Mouse (Mus musculus) natural killer cell, adult 2 months (primary cell): ENCODE data around the gene Syt1.

Source experiments
- DNase-seq, 2 experiments: peaks; one replicate each; pipeline ENCODE4 v3.0.0; 2022; ENCODE audit warnings: low spot score in 2 of 2

Syt1 gene

GRCm38 (mm10) chr10:108524306-108525029 is 486.3 kb downstream of the Syt1 start:
- DNase-seq, result no peak

GRCm38 (mm10) chr10:108519156-108519555 is 491.6 kb downstream of the Syt1 start:
- DNase-seq, result no peak

GRCm38 (mm10) chr10:108517076-108517475 is 493.7 kb downstream of the Syt1 start:
- no peak for DNase-seq

- DNase-seq, result no peak
These were observed 496.1 kb downstream of the Syt1 start for GRCm38 (mm10) chr10:108514671-108515070.

- no peak for DNase-seq
These were observed 501.2 kb downstream of the Syt1 start for GRCm38 (mm10) chr10:108509579-108509978.

GRCm38 (mm10) chr10:108506917-108507316 is 503.9 kb downstream of the Syt1 start:
- DNase-seq, result no peak

GRCm38 (mm10) chr10:108504925-108505324 is 505.9 kb downstream of the Syt1 start:
- no peak for DNase-seq

GRCm38 (mm10) chr10:108504128-108504870 is 506.5 kb downstream of the Syt1 start:
- no peak for DNase-seq

- DNase-seq, result no peak
These were observed 520.6 kb downstream of the Syt1 start for GRCm38 (mm10) chr10:108490231-108490630.

GRCm38 (mm10) chr10:108483991-108484390 is 526.8 kb downstream of the Syt1 start:
- no peak for DNase-seq

- DNase-seq, result no peak
These were observed 530.5 kb downstream of the Syt1 start for GRCm38 (mm10) chr10:108480146-108480850.

GRCm38 (mm10) chr10:108470319-108470955 is 540.3 kb downstream of the Syt1 start:
- no peak for DNase-seq

GRCm38 (mm10) chr10:108466539-108466938 is 544.2 kb downstream of the Syt1 start:
- no peak for DNase-seq

- DNase-seq, result no peak
These were observed 548.9 kb downstream of the Syt1 start for GRCm38 (mm10) chr10:108461862-108462261.

- no peak for DNase-seq
These were observed 553.7 kb downstream of the Syt1 start for GRCm38 (mm10) chr10:108457054-108457453.

GRCm38 (mm10) chr10:108455883-108456282 is 554.9 kb downstream of the Syt1 start:
- DNase-seq, result no peak

- no peak for DNase-seq
These were observed 555.6 kb downstream of the Syt1 start for GRCm38 (mm10) chr10:108455204-108455603.

- DNase-seq, result no peak
These were observed 556.1 kb downstream of the Syt1 start for GRCm38 (mm10) chr10:108454691-108455117.

GRCm38 (mm10) chr10:108453561-108453960 is 557.2 kb downstream of the Syt1 start:
- no peak for DNase-seq

GRCm38 (mm10) chr10:108452421-108452820 is 558.4 kb downstream of the Syt1 start:
- DNase-seq, result no peak

GRCm38 (mm10) chr10:108451516-108451915 is 559.3 kb downstream of the Syt1 start:
- DNase-seq, result no peak

- DNase-seq, result no peak
These were observed 560.4 kb downstream of the Syt1 start for GRCm38 (mm10) chr10:108450401-108450800.
